Mouse (Mus musculus) gastrocnemius, postnatal 36 days (tissue): ENCODE measurements around the gene Gm49027. TPM values are rescaled to one million over a fixed set of nuclear protein-coding genes. Genes with fewer than 3 reads are reported as not detected.
"Not testable (repeated sequence)": the region's sequence is repeated elsewhere in the genome, so short reads cannot be mapped to it uniquely, and the experiment has no call there.

Experiments used
- DNase-seq, 2 experiments: peaks; one replicate each; pipeline ENCODE4 v3.0.0; 2022
- intact Hi-C: fragments of 180-260 bp; cut with DNase I; formaldehyde crosslinking; loops from one replicate; pipeline ENCODE4 v1.15.1; 2025
- long read RNA-seq, 2 experiments: library from polyadenylated mRNA; stranded (forward); transcript quantifications; one replicate each; pipeline ENCODE4 v2.0.0; 2021
- total RNA-seq, 2 experiments: library from RNA; stranded (reverse); gene quantifications; 2 replicates each; pipeline ENCODE4 v1.2.3; 2021

The Gm49027 gene
- not detected for total RNA-seq
- long read RNA-seq, experiment 1, partial matches to known transcripts: 28 of 28 reads
- long read RNA-seq, experiment 1, other reads (novel, unspliced or antisense): 0 of 28 reads
- long read RNA-seq, experiment 2, partial matches to known transcripts: 34 of 34 reads
- long read RNA-seq, experiment 2, other reads (novel, unspliced or antisense): 0 of 34 reads

DNA sequence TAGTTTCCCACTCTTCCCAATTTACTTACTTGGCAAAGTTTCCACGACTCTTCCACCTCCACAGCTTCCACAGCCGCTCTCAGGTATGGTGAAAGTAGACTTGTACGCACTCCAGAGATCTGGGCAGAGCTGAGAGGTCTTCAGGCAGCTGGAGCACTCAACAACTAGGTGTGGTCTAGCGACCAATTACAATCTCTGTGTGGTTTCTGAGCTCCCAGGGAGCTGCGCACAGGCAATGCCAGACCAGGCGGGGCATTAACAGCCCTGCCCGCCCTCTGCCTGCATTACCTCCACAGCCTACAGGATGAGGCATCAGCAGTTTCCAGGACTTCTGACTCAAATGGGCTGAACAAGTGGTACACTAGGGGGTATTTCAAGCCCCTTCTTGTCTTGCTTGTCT, at the start of gene Gm49027:
Gene Gm49027 (minus strand): TSS at position 208 of the 400 bp plus-strand sequence.
- no peak for DNase-seq
- intact Hi-C loops: loop anchor here (5.0 kb wide), 1 partner anchor 148 kb away; no protein-coding TSS in a partner anchor

DNA sequence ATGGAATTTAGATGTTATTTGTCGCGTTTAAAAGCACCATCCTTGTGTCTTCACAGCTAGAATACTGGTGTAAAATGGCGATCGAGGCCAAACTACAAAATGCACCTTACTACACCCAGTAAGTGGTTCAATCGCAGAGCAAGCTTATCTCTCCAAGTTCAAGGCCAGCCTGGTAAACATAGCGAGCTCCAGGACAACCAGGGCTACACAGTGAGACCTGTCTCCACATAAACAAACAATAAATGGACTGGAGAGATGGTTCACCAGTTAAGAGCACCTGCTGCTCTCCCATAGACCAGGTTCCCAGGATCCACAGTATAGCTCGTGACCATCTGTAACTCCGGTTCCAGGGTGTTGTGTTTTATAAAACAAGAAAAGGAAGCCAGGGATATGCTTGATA, 48.1 kb upstream of the Gm49027 start:
- intact Hi-C loops: no loop called here

DNA sequence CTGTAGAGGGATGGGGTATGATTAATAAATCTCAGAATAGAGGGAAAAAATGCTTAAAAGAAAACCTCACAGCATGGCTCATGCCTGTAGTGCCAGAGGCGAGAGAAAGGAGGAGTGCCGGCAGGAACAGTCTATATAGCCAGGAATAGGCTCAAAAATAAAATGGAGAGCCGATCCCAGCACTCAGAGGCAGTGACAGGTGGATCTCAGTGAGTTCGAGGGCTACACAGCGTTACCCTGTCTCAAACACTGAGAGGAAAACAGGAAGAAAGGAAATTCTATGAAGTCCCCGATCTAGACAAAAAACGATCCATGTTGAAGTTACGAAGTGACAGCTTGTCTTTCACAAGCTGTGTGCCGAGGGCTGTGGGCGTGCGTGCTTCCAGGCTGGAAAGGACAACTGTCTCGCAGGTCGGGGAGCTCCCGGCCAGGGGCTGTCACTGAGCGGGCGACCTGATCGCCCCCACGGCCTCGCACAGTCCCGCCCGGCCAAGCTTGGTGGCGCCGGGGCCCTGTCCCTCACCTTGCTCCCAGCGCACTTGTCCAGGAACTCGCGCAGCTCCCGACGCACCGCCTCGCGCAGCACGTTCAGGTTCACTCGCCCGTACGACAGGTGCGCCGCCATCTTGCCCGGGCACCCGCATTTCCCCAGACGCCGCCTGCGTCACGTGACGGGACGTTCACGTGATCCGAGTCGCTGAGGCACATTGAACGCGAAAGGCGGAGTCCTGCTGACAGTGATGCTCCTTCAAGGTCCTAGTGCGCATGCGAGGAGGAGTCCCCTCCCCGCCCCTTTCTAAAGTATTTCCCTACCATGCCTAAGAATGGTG, 47.3 kb upstream of the Gm49027 start, which contains the start of gene Vps33a:
Gene Vps33a (minus strand): TSS at position 682 of the 830 bp plus-strand sequence.
- intact Hi-C loops: no loop called here

More for the DNA sequence above, 48.1 kb upstream of the Gm49027 start:
- DNase-seq: no peak

DNA sequence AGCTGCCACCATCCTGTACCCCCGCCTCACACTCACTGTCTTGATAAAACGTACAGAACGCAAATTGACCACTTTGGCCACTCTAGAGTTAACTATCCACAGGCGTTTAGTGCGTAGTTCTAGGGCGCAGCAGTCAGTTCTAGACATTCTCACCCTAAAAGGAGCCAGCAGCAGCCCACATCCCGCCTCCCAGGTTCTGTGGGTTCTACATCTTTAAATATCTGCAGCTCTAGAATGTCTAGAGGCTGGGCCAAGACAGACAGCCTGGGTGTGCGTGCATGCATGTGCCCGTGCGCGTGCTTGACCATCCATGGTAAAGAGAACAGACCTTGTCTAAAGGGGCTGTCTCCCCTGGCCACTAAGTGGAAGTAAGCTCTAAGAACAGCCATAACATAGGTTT, 35.8 kb upstream of the Gm49027 start:
- intact Hi-C loops: no loop called here
- no peak for DNase-seq

More for the DNA sequence above, 47.3 kb upstream of the Gm49027 start, which contains the start of gene Vps33a:
- peak; percentile 93 to 99 for DNase-seq

DNA sequence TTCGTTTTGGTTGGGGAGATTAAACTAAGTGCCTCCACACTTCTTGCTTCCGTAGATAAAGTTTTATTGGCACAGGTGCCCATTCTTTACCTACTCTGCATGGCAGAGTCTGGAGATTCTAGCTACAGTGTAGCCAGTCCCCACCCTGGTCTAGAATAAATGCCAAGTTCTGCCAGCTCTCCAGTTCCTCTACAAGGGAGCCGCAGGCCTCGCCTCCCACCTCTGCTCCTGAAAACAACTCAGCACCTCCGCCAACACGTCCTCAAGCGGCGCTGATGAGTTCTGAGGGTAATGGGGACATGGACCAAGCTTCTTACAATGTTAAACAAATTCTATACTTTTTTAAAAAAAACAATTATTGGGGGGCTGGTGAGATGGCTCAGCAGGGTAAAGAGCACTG, 34.3 kb upstream of the Gm49027 start:
- DNase-seq: no peak

DNA sequence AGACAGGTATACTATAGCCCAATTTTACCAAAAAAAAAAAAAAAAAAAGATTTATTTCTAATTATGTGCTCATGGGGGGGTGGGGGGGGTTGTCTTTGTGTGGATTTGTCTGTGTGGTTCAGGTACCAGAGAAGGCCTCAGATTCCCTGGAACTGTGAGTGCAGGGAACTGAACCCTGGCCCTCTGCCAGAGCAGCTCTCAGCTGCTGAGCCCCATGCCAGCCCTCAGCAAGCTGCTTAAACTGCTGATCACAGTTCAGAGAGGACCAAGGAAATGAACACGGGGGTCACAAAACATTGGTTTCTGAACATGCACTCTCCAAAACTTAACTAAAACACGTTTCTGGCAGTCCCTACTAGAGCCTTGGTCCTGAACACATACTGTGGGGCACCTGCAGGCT, 31.2 kb upstream of the Gm49027 start:
- intact Hi-C loops: no loop called here
- peak in 1 of 2 experiments; percentile 48 for DNase-seq

More for the DNA sequence above, 34.3 kb upstream of the Gm49027 start:
- intact Hi-C loops: no loop called here

DNA sequence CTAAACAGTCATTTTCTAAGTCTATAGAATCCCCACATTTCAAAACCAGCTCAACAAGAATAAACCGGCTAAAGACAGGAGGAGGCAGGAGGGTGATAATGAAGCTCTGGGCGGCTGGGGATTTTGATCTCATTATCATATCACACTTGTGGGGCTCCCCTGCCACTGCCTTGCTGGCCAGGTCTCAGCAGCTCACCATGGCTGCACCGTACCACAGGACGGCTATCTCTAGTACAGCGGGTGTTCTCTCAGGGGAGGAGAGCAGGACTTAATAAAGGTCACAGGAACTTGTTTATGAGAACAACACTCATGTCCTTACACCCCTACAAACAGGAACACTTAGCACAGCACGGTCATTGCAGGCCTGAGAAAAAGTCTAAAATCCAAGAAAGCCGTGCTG, 30.4 kb upstream of the Gm49027 start:
- DNase-seq: no peak
- intact Hi-C loops: no loop called here

DNA sequence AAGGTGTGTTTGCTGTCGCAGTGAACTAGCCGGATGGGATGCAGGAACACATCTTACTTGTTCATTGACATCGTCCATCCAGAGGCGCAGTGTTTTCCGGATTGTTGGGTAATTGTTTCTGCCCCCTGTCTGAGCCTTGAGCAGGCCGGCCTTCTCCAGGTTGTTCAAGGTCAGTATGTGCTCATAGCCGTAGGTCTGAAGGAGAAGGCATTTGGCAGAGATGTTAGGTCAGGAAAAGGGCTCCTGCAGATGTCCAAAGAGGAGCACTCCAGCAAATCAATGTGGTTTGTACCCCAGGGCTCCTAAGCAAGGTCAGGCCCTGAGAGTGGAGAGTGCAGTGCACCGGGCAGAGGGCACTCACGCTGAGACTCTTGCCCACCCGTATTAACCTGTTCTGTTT, 8.5 kb upstream of the Gm49027 start:
- intact Hi-C loops: no loop called here
- no peak for DNase-seq

DNA sequence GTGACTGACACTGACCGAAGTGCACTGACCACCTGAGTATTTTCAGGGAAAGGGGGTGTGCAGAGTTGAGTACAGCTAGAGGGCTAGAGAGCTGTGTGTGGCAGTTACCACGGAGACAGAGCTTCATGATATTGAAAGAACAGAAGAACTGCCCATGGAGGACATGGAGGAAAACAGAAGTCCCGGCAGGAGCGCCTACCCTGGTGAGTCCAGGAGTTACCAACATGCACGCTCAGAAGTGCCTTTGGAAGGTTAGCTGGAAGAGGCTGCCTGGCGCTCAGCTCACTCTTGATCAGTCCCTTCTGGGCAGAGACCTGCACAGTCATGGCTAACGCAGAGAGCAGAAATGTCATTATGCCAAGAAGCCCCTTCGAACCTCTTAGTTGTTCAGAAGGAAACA, 4.8 kb upstream of the Gm49027 start:
- intact Hi-C loops: no loop called here
- no peak for DNase-seq

DNA sequence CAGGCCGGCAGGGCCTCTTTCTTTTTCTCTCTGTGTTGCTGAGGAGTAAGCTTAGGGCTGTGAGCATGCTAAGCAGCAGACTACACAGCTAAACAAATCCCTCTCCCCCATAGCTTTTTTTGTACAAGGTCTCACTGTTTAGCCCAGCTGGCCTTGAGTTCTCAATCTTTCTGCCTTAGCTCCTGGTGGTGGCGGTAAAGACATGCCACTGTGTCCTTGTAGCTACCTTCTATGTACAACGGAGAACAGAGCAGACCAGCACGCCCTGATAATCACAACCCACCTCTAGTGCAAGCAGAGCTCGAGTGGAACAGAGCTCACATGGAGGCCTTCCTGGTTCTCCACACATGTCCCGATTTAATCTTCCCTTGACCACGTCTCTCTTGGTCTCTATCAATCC, 3.4 kb upstream of the Gm49027 start:
- intact Hi-C loops: loop anchor here (5.0 kb wide), 1 partner anchor 151 kb away; no protein-coding TSS in a partner anchor

DNA sequence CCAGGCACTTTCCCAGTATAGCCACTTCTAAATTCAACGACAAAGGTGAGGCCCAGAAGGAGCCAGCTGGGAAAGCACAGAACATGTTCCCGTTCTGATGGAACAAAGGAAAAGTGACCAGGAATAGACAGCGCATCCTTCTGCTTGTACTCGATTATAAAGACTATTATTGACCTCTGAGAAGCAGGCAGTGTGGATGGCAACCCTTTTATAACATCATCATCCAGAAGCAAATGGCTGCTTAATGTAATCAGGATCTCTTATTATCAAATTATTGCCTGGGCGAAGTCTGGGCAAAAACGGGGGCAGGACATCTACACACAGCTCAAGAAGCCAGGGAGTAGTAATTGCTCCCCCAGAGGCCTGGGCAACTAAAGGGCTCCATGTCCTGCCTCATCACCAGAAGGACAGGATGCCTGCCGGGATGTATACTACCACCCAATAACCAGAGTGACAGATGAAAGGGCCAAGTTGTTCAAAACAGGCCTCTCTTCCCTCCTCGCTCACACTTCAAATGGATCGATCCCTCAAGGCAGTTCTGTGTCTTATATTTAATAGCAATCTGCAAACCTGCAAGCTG, 718 bp upstream of the Gm49027 start:
- no peak for DNase-seq
- intact Hi-C loops: loop anchor here (5.0 kb wide), 1 partner anchor 149 kb away; no protein-coding TSS in a partner anchor

More for the DNA sequence above, 3.4 kb upstream of the Gm49027 start:
- no peak for DNase-seq

DNA sequence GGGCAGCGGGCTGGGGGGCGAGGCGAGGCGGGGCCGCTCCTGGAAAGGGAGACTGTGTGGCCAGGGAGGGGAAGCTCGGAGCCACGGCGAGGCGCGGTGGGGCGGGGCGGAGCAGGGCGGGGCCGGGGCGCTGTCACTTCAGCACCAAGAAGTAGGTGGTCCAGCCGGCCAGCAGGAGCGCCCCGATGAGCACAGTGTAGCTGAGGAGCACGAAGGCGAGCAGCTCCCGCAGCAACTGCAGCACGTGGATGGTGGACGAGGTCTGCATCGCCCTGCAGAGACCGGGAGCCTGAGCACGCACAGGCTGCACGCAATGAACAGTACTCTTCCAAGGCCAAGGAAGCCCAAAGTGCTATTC, 916 bp downstream of the Gm49027 start:
- no peak for DNase-seq
- intact Hi-C loops: no loop called here

DNA sequence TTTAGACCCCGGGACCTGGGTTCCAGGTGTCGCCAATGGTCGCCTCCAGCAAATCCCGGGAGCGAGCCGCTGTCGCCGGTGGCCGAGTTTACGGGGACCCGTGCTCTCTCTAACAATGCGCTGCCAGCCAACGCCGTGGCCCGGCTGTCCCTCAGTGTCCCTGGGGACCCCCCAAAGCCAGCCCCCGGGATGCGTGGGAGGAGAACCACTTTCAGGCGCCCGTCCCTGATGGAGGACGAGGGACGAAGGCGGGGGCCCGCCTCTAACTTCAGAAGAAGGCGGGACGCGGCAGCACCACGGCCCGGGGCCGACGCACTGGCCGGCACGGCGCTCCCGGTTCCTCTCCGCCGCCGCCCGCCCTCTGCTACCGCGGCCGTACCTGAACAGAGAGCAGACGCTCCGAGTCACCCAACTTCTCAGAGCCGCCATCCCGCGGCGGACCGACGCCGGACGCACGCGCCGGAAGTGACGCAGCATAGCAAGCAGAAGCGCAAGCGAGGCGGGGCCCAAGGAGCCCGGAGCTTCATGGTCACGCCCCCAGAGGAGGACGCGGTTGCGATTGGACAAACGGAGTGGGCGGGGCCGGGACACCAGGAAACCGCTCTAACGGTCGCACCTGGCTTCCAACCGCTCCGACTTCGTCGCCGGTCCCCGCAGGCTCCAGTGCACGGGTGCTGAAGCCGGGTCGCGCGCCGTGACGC, 1.4 kb downstream of the Gm49027 start, which contains the start of gene Diablo:
Gene Diablo (minus strand): TSS at position 485 of the 701 bp plus-strand sequence.
- intact Hi-C loops: no loop called here
- peak; percentile 97 for DNase-seq

DNA sequence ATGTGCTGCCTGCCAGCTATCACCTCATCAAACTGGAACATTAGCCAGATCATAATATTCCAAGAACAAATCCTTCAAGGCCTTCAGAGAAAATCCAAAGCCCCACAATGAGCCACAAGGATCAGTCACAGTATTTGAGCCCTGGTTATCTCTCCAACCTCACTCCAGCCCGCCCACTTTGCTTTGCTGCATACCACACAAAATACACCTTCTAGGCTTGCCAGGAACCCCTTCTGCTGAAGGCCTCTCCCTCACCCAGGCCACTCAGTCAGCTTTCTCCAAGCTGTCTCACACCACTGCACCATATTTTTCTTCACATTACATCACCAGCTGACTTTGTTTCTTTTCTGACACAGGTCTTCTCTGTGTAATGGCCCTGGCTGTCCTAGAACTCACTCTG, 3.1 kb downstream of the Gm49027 start:
- DNase-seq: no peak
- intact Hi-C loops: no loop called here

DNA sequence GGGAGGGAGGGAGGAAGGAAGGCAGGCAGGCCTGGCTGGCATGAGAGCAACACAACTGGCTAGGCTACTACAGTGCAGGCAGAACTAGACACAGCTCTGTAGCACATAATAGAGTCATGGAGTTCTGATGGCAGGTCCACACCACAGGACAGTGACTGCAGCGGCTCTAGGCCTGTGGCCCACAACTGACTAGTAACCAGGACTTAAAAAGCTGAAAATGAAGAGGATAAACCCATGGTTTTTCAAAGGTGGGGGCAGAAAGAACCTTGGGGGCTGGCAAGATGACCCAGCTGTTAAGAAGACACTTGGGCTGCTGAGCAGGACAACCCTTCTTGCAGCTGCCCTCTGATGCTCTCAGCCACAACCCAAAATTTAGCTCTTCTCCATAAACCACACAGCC, 3.7 kb downstream of the Gm49027 start:
- intact Hi-C loops: no loop called here
- DNase-seq: no peak

DNA sequence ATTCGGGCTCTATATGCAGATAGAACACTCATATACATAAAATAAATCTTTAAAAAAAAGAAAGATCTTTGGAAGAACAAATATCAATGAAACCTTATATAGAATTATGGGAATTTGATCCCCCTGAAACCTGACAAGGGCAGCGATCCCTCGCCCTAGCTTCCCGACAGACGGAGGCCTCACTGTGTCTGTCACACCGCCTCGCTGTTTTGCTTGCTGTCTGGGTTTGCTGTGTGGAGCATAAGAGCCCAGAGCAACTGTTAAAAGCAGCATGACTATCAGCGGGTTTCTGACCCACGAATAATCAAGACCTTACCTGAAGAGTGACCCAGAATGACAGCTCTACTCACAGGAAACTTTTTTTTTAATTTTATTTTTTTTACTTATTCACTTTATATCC, 4.6 kb downstream of the Gm49027 start:
- DNase-seq: no peak
- intact Hi-C loops: no loop called here

DNA sequence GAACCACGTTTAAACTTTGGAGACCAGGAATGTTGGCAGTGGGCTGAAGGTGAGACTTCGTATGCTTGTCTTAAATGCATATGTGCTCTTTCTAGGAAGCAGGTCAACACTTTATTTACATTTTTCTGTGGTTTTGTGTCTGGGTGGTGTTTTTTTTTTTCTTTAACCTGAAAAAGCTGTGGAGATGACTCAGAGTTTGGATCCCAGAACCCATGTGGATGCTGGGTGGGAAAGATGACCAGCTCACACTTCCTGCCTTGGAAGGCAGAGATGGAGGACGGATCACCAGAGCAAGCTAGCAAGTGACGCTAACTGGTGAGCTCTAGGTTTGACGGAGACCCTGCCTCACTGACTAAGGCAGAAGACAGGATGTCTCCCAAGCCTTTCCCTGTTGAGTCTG, 10.4 kb downstream of the Gm49027 start:
- intact Hi-C loops: no loop called here
- DNase-seq: no peak

DNA sequence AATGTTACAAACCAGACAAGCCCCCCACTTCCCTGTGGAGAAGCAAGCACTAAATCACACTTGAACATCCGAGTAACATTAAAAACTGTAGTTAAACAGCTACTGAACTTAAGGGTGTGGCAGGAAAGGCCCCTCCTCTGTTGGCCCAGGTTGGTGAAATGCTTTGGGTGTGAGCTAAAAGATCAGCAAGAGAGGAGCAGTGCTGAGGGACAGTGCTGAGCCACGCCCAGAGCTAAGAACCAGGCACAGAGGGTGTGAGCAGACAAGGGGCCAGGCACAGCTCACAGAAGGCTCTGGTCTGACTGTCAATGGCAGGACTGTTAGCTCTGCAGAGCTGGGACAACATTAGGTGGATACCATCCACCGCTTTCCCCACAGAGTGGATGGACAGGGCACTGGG, 13.2 kb downstream of the Gm49027 start:
- intact Hi-C loops: no loop called here
- DNase-seq: no peak

DNA sequence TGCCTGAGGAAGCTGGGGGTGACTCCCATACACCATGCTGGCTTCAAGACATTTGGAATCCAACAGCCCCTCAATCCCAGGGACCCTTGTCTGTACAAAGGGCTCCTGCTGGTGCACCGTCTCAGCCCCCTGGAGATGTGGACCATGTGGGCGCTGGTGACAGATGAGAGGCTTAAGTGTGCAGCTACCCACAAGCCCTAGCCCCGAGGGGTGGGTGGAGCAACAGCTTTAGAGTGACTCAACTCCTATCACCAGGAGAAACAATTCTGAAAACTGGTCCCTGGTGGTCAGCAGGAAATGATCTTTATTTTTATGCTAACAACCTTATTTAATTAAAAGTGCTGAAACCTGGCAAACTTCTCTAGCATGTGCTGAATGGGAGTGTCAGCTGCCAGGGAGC, 13.9 kb downstream of the Gm49027 start:
- intact Hi-C loops, DNase-seq: not testable (repeated sequence)

DNA sequence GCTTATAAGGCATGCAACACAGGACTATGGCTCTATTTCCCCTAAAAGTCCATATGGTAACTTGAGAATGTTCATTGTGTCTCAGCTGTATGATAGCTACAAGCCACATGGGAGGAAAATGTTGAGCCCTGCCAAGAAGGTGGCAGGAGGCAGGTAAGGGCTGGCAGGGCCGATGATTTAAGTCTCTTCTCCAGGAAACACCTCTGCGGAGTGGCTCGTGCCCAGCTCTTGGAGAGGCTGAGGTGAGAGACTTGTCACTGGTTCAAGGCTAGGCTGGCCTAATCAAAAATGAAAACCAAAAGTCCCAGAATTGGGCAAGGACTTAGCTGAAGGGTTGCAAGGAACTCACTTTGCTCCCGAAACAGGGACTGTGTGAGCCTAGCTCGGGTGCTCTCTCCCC, 15.1 kb downstream of the Gm49027 start, which contains the start of gene B3gnt4:
Gene B3gnt4 (plus strand): TSS at position 301 of the 400 bp plus-strand sequence.
- no peak for DNase-seq
- intact Hi-C loops: no loop called here

DNA sequence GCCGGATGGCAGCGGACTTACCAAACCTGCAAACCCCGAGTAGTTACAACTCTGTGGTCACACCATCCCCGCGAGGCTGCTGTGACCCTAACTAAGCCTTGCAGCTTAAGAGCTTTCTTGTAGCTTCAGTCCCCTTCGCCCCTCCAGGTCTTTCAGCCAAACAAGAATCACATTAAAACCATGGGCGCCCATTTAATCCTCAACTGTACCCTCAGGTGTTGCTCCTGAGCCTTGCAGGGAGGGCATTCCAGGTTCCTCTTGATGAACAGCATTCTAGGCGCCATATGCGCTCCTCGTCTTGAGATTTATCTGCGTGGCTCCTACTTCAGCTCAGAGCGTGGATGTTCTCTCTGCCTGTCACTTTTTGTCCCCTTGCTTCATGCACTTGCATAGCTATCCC, 16.4 kb downstream of the Gm49027 start:
- intact Hi-C loops: no loop called here
- no peak for DNase-seq
